Mouse (Mus musculus) neural tube, embryonic 10.5 days (tissue): ENCODE measurements at regions not wholly inside any gene's neighbourhood (a gene's known extent, or its start where the extent isn't known, plus 50 kb on each side); places are given as distances from the start of the nearest gene placed in this dataset.

Source experiments
- DNase-seq: peaks from one replicate; pipeline ENCODE4 v3.0.0-alpha.2; 2017; ENCODE audit warnings: low spot score; ENCODE audit errors: extremely low spot score

DNA sequence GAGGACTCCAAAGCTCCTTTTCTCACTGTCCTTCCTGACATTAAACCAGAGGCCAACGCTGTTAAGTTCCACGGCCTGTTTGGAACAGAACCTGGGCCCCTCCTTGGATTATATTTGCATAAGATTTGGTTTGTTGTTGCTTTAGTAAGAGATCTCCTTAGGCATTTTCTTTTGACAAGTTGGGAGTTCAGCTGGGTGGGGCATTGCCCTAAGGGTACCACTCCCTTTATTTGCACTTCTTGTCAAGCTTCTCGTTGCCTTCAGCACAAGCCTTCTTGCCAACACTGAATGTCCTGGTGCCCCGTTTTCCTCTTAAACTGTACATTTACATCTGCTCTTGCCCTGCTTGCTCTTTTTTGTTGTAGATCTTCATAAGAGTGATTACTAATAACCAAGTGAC is 317.5 kb upstream of the Adamts9 start:
- DNase-seq = no peak

- DNase-seq = no peak
These were observed 314.0 kb upstream of the Adamts9 start for GRCm38 (mm10) chr6:93257130-93257841.

GRCm38 (mm10) chr6:93253746-93254145 is 310.5 kb upstream of the Adamts9 start:
- DNase-seq = no peak

DNA sequence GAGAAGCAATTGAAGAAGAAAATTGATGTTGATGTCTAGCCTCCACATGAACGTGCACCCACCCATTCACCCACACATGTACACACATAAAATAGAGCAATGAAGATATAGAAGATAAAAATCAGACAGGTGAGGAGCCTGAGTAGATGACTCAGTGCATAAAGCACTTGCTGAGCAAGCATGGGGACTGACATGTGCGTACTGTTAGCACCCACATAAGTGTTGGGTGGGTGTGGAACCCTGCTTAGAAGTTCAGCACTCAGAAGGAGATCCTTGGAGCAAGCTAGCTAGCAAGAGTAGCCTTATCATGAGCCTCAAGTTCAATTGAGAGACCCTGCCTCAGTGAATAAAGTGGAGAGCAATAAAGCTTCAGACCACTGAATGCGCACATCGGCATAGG is 305.7 kb upstream of the Adamts9 start:
- DNase-seq = no peak

DNA sequence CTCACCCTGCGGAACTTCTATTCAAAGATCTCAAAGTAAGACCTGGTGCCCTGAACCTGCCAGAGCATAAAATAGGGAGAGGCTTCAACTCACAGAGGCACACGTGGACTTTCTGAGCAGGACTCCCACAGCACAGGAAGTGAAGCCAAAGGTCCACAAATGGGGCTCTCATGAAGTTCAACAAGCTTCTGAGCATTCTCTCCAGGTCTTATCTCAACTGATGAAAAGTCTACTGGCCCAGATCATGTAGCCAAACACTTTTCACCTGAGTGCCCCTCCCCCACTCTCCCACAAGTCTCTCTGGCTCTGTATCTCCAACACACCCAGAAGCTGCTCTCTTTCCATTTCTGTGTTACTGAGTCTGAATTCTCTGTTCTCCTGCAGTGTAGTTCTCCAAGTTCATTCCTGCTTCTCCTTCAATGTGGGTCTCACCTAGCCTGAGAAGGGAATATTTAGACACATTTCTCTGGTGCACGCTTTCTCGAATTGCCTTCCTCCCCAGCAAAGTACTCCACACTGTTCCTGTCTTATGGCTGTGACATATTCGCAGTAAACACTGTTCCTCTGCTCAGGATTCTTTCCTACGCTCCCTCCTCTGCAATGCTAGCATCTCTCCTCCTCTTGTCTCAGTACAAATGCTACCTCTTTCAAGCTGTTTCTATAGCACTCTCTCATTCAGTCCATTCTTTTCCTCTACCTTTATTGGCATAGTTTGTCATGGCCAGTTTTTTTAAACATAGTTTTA is 303.4 kb upstream of the Adamts9 start:
- DNase-seq = no peak

GRCm38 (mm10) chr6:93235550-93235949 is 292.3 kb upstream of the Adamts9 start:
- no peak for DNase-seq

- DNase-seq = no peak
These were observed 289.3 kb upstream of the Adamts9 start for GRCm38 (mm10) chr6:93232636-93233035.

DNA sequence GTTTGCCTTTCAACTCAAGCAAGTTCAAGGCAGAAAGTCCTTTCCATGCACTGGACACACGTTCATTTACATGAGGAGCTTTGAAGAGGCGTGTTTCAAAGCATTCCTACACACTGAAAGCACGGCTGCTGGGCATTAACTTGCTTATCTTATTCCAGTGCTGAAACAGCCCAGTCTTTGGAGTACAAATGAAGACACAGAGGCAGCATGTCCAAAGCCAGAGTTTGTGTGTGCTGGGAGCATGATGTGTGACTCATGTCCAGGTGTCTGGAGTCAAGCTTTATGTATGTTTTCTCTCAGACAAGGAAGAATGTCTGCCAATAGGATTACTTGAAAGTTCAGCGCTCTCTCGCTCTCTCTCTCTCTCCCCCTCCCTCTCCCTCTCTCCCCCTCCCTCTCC is 287.2 kb upstream of the Adamts9 start:
- no peak for DNase-seq

- DNase-seq = no peak
These were observed 286.0 kb upstream of the Adamts9 start for GRCm38 (mm10) chr6:93229320-93229719.

- DNase-seq = peak; percentile 26
These were observed 280.6 kb upstream of the Adamts9 start for GRCm38 (mm10) chr6:93223610-93224550.

- no peak for DNase-seq
These were observed 274.8 kb upstream of the Adamts9 start for GRCm38 (mm10) chr6:93218015-93218593.

DNA sequence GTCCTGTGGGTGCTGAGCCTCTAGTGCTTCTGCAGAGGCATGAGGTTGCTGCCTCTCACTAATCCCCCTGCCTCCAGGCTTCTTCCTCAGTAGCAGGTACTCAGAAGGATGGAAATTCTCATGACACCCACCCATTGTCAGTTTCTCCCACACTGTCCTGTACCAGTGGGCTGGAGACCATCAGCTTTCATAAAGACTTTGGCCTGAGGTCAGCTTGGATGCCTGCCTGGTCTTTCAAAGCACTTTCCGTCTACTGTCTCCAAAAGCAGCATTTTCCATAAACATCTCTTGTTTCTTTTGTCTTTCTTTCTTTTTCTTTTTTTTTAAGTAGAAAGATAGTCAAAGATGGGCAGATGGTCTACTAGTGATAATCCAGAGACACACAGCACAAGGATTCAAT is 257.6 kb upstream of the Adamts9 start:
- no peak for DNase-seq

DNA sequence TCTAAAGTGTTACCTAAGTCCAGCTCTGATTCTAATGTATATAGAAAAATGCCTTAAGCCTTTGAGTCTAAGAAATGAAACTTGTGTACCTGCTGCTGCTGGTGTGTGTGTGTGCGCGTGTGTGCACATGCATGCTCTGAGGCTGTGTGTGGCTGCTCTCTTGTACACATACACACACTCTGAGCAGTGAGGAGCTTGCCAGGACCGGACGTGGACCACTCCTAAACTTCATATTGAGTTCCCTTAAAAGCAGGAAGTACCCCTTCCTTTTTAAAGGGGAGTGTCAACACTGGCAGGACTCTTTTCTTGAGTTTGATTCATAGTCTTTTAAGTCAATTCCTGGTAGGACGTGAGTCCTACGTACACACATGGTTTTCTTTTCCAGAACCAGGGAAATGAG is 251.4 kb upstream of the Adamts9 start:
- DNase-seq = no peak

GRCm38 (mm10) chr6:93192980-93193379 is 249.7 kb upstream of the Adamts9 start:
- DNase-seq = no peak

GRCm38 (mm10) chr6:93190986-93191385 is 247.7 kb upstream of the Adamts9 start:
- no peak for DNase-seq

- no peak for DNase-seq
These were observed 225.2 kb upstream of the Adamts9 start for GRCm38 (mm10) chr6:93168526-93168925.

- no peak for DNase-seq
These were observed 224.0 kb upstream of the Adamts9 start for GRCm38 (mm10) chr6:93167281-93167680.

- DNase-seq = no peak
These were observed 222.7 kb upstream of the Adamts9 start for GRCm38 (mm10) chr6:93165942-93166341.

DNA sequence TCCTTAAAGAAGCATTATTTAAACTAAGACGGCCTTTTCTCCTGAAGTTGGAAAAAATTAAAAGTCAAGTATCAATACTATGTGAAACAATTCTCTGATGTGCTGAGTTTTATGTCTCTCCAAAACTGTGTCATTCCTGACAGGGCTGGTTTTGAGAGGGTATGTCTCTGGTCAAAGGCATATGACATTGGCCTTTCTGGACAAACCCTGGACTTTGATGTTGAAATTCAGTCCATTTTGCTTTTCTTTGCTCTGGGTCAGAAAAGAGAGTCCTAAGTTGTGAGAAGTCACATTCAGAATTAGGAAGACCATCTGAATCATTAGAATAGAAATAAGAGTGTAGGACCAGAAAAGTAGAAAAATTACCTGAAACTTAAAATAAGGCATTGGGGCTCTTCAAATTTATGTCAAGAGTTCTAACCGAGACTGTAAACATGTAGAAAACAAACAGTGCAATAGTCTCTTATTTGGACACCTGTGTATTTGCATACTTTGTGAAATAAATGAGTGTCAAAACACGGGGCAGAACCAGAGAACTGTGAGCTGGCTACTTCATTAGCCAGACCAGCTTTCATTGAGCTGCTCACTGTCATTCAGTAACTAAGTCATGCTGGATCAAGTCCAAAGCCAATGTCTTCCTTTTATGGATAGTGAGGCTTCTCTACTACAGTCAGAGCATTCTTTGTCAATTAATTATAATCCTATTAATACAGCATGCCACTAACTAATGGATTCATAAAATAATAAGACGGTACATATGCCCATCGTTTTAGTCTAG is 209.3 kb upstream of the Adamts9 start:
- DNase-seq = no peak

GRCm38 (mm10) chr6:93150531-93150930 is 207.2 kb upstream of the Adamts9 start:
- DNase-seq = no peak

GRCm38 (mm10) chr6:93149956-93150355 is 206.7 kb upstream of the Adamts9 start:
- no peak for DNase-seq
